Mouse (Mus musculus) brain, embryonic 14.5 days (tissue): ENCODE data around the gene Mast4.

ENCODE experiments used
- CTCF ChIP-seq: fragments of 200-500 bp; IDR thresholded peaks from 2 replicates; pipeline ENCODE4 v1.5.1; 2012; ENCODE audit warnings: inconsistent platforms, mild to moderate bottlenecking, moderate library complexity, borderline replicate concordance; ENCODE audit not compliant: insufficient read depth, insufficient read length; ENCODE audit errors: extremely low read depth
- POLR2A ChIP-seq: fragments of 200-500 bp; IDR thresholded peaks from 2 replicates; pipeline ENCODE4 v1.6.1; 2012; ENCODE audit warnings: mild to moderate bottlenecking, inconsistent platforms, borderline replicate concordance; ENCODE audit not compliant: poor library complexity, insufficient read depth, insufficient read length, severe bottlenecking; ENCODE audit errors: extremely low read depth

- no peak for TF ChIP-seq CTCF
- no peak for TF ChIP-seq POLR2A
Measured at GRCm38 (mm10) chr13:103206644-103207043, 127.7 kb downstream of the Mast4 start.
